12 mouse cellular contexts compared by ENCODE assay signal in the genomic region with DNA sequence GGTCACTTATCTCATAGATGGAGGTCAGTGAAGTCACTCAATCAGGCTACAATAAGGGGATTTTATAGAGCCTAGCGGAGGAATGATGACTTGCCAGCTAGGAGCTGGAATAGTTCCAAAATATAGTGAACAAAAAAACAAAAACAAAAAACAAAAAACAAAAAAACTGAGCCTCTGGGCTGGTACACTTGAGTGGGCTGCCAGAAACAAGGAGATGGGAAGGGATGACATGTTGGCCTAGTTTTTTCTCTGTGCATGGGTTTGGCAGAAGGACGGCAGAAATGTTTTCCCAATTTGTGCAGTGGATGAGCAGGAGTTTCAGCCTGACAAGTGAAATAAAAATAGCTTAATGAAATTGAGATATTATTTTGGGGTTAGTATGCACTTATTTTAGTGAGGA. TPM values are rescaled to one million over a fixed set of nuclear protein-coding genes. Genes with fewer than 3 reads are reported as not detected.
DNase-seq lines count a peak whose midpoint lies in the region.
"Had no signal": no experiment of that assay in that cellular context is flagged by ENCODE, and none has a peak within 500 bp of the region (broad histone marks: within the 10 kb centered on the region; RNA-seq: fewer than 3 reads in every experiment).

No protein-coding gene starts in this region.

- intact Hi-C loops in left cerebral cortex, postnatal 4 days (cut with DNase I), result no loop called here

- peak; percentile 5 for DNase-seq in left cerebral cortex, postnatal 4 days
- DNase-seq in left cerebral cortex, adult 11 months (ENCODE audit: low spot score), result no peak
- peak; percentile 64 for DNase-seq in brain, adult 2 months (ENCODE audit: low read depth, low spot score)
- peak; percentile 26 to 27 for DNase-seq in cerebellum, adult 18-20 months
- DNase-seq in cerebellum, postnatal 10 days, result peak; percentile 59 to 62
- DNase-seq in MN1 (ENCODE audit: low spot score), result no peak
- no peak for DNase-seq in frontal cortex, adult 2 months (ENCODE audit: extremely low spot score in 1 of 2, low spot score in 1 of 2)
- no peak for DNase-seq in lung, postnatal 36 days
- DNase-seq: adrenal gland, postnatal 10 days; gastrocnemius, postnatal 14 days; heart, adult 2 months; heart, postnatal 14 days had no signal

RNA-seq across cellular contexts. Expression of a gene that starts 57.6 kb away (rescaled TPM):
- 10 to 100 TPM; 33.1 to 42.2 TPM for total RNA-seq in left cerebral cortex, postnatal 4 days (2021)
- polyA plus RNA-seq in frontal cortex, adult 2 months (2012; rRNA removed), result 12.3 and 14.3 TPM in 2 replicates

Comparison
In these comparisons a context has a peak if more than half of its experiments do, and no peak if none do; other contexts are left out.
1. DNase-seq: peak in left cerebral cortex, postnatal 4 days (single experiment), brain, adult 2 months (single experiment), cerebellum, adult 18-20 months (2 of 2) and cerebellum, postnatal 10 days (2 of 2); none in left cerebral cortex, adult 11 months (single experiment), MN1 (single experiment), frontal cortex, adult 2 months (0 of 2) and lung, postnatal 36 days (single experiment).